Mouse (Mus musculus) CH12F3 (cell line): ENCODE results near the gene Hjurp.

Source experiments
- in situ Hi-C: fragments of 300-500 bp; cut with MboI; formaldehyde crosslinking; loops from 2 replicates; pipeline ENCODE4 v1.14.3; 2020; ENCODE audit warnings: low sequenced_read_pairs

Gene Hjurp

DNA sequence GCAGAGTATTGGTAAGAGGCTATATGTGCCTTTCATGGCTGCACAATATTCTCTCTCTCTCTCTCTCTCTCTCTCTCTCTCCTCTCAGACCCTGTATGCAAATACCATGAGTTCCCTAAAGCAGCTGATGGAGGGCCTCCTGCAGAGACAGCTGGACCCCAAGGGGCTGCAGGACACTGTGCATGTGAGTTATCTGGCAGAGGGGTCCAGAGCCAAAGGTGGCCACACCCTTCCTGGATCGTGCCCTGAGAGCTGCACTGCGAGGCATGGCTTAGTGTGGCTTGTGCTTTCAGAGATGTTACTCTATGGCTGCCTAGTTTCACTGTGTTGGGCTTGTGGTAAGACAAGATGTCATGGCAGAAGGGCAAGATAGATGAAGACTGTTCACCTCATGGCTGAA is 29.8 kb downstream of the Hjurp start:
- in situ Hi-C loops = no loop called here

DNA sequence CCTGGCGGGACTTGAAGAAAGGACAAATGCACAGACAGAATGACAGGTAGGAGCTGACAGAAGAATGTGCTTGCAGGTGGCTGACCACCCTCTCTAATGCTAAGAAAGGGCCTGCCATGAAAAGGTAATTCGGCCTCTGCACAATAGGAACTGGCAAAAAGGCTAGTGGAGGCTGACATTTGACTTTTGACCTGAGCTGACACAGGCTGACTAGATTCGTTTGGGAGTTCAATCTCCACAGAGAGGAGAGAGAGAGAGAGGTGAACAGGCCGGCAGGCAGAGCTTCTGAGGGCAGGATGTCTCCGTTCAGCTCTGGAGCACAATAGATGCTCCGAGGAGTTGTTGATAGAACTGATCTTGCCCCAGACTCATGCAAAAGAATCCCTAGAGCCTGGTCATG is 31.0 kb downstream of the Hjurp start:
- in situ Hi-C loops = no loop called here

DNA sequence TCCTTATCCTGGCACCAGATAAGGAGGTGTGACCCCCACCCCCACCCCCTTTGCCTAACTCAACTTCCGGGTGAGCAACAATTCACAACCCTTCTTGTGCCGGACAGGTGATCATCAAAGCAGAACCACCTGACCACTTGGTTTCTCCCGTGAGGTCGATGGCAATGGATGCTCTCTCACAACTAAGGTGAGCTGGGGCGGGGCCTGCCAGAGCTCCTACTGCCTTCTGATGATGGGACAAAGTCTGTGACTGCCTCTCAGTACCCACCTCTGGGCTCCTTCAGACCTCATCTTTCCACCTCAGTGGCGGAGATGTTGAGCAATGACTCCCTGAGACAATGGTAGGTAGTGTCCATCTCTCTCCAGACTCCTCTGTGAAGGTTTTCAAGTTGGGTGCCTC is 31.6 kb downstream of the Hjurp start:
- in situ Hi-C loops = no loop called here

DNA sequence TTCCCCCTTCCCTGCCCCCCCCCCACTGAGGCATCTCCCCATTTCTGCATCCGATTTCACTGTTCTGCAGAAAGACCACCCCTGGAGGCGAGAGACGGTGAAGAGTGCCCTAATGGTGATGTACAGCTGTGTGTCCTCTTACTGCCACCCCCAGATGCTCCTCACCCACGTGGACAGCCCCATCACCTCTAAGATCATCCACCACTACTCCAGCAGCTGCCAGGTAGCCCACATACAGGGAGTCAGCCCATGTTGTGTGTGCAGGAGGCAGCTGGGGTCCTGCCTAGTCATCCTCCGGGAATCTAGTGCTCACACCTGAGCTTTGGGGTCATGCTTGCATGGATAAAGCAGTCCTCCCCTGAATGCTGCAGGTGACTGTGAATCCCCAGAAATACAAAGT is 33.6 kb downstream of the Hjurp start:
- in situ Hi-C loops = no loop called here

DNA sequence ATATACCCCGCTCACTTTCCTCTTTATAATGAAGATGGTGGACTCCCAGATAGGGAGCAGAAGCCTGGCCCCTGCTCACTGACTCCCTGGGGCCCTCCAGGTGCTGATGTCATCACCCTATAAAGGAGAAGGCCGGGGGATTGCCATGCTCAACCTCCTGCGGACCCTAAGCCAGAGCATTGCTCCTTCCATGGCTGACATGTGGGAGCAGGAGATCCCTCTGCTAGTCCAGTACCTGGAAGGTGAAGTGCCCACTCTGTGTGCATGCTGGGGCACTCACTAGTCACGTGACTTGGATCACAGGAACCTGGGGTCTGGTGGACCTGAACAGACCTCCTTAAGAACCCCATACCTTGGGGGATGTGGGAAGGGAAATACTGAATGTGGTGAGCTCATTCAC is 36.9 kb downstream of the Hjurp start:
- in situ Hi-C loops = no loop called here

DNA sequence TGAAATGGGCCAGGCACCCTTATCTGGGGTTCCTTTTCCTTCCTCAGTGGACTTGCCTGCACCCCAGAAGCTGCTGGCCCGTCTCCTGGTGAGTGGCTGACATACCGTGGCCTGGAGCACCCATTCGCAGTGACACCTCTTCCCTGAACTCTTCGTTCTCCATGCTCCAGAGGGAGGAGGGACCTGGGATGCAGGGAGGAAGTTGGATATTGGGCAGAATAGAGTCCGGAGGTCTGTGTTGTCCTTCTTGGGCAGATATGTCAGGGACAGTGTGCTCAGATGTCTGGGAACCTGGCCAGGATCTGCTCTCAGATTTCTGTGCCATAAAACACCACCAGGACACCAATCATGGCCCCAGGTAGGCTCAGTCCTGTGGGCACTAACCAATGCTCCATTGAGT is 37.4 kb downstream of the Hjurp start:
- in situ Hi-C loops = no loop called here

DNA sequence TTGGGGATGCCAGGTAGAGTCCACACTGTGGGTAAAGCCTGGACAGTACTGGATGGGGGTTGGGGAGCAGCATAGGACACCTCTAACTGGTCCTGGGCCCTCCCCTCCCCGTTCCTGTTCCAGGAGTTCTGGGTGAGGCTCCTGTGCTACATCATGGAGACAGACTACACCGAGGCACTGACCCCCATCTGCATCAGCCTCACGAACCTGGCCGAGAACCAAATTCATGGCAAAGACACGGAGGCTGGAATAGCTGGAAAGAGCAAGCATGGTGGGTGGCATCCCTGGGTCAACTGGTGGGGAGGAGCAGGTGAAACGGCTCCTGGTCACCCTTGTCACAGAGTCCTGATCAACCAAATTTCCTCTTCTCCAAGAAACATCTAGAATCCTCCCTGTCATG is 38.7 kb downstream of the Hjurp start:
- in situ Hi-C loops = no loop called here

DNA sequence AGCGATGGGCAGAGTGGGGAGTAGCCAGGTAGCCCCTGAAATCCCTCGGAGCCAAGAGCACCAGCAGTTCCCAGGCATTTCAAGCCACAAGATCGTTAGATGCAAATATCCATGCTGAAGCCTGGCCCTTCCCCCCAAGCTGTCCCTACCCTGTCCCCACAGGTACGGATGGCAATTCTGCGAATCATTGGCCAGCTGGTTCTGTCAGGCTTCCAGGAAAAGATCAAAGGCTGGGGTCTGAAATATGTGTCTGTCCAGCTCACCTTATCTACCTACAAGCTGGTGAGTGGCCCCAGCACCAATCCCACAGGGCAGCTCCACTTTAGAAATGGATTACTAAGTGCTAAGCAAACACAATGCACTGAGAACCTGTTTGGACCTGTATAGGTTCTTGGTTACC is 40.1 kb downstream of the Hjurp start:
- in situ Hi-C loops = no loop called here

DNA sequence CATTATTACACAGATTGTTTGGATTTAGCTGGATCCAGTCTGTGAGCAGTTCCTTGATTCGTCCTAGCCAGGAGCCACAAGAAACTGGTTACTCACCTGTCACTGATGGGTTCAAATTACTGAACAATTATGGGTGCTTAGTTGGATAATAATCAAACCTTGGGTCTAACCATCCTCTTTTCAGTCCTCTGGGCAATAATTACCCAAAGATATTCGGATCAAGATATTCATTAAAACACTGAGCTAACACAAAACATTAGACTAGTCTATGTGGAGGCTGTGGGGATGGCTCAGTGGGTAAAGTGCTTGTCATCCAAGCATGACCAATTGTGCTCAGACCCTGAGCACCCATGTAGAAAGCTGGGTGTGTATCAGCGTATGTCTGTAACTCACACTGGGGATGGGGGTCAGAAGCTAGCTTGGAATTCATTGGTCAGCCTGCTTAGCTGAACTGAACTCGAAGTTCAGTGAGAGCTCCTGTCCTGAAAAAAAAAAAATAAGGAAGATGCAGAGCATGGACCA is 41.5 kb downstream of the Hjurp start:
- in situ Hi-C loops = no loop called here

DNA sequence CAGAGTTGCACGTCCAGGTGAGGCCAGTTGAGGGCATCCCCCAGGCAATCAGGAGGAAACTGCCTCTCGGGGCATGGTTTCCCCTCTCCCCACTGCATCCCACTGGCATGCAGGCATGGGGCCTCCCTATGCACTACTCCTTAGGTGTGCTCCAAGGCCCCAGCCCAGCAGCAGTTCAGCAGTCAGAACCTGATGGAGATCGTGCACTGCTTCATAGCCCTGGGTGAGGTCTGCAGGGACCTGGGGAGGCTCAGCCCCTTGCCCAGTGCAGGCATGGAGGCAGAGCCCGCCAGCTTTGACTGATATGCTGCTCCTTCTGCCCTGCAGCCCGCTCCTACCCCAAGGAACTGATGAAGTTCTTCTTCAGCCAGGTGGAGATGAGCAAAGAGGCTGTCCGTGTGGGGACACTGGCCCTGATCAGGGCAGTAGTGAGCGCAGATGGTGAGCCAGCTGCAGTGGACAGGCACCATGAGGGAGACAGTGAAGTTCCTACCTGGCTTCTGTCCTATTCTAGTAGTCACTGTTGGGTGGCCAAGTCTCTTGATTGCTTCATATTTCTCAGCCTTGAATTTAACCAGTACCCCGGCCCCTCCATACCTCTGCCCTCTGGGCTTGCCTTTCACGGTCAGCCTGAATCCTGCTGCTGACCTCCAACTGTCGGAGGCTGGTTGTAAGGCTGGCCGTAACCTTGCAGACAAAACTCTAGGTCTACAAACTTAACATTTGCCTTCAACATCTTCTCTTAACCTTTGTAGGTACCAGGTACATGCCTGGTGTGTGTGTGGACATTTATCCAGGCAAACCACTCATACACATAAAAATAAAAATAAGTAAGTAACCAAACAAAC is 42.2 kb downstream of the Hjurp start:
- in situ Hi-C loops = no loop called here

DNA sequence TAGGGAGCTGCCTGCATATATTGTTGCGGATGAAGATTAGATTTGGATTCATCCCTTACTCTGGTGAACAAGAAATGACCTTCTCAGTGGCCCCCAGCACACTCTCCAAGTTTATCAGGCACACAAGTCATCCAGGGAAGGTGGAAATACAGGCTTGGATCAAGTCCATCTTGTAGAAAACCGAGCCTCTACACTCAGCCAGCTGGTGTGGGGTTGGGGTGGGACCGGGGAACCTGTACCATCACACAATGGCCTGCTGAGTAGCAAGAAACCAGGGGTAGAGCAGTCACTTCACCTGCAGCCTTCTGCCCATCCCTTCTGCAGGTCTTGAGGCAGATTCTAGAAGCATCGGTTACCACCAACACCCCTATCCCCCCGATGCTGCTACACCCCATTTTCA is 42.8 kb downstream of the Hjurp start:
- in situ Hi-C loops = no loop called here

DNA sequence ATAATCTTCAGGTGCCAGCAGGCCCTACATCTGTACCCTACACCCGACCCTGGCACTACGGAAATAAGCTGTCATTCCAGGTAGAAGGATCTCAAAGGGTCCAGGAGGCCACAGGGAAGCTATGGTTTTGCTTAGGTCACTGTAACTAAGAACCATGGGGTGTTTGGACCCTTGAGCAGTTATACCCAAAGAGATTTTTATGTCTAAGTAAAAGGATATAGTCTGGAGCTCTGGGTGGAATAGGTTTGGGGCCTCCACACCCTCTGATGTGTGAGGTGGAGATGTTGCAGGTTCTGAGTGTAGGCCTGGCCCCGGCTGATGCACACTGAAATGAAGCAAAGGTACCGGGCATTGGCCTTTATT is 43.2 kb downstream of the Hjurp start:
- in situ Hi-C loops = no loop called here

DNA sequence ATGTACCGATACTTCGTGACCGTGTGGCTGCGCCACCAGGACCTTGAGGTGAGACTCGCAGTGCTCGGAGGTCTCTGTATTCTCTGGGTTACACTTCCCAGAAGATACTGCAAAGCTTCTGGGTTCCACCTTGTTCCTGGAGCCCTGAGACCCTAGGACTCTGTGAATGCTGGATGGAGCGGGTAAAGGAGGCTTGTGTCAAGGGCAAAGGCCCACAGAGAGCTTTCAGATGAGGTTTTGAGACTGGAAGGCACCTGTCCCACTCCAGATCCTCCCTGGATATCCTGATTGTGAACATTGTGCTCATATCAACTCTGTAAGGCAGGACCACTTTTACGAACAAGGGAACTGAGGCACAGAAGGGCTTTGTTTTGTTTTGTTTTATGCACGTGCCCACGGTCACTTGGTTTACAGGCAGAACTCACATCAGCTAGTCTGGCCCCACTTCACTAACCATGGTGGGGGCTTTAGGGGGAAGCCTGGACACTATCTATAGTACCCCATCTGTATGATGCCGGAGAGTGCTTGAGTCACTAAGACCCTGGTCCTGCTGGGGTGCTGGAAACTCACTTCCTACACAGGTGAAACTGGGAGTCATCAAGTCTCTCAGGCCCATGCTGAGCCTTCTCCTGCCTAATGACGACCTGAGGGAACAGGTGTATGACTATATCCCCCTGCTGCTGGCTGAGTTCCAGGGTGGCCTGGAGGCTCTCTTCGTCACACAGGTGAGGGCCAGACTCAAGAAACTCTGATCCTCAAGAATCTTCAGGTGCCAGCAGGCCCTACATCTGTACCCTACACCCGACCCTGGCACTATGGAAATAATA is 43.8 kb downstream of the Hjurp start:
- in situ Hi-C loops = no loop called here

DNA sequence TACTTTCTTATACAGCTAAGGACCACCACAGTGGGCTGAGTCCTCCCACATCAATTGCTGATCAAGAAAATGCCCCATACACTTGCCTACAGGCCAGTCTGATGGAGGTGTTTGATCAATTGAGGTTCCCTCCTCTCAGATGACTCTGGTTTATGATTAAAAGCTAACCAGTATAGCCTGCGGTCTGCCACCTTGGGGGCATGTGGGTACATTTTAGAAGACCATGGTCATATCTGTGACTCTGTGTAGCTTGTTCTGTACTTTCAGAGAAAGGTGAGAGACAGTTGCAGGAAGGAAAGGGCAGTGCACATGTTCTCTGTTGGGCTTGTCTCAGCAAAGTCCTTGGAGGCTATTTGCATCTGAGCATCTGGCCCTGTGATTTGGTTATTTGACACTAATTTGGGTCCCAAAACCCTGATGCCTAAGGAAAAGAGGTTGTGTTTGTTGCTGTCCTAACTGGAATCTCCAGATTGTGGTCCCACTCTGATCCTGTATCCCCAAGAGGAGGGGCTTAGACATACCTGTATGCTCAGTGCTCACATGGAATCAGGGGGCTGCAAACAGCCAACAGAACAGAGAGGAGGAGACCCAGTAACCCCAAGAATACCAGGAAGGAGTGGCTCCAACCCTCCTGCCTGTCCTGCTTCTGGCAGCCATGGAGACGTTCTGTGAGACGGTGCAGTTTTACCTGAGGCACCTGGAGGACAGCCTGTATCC is 44.6 kb downstream of the Hjurp start:
- in situ Hi-C loops = no loop called here

DNA sequence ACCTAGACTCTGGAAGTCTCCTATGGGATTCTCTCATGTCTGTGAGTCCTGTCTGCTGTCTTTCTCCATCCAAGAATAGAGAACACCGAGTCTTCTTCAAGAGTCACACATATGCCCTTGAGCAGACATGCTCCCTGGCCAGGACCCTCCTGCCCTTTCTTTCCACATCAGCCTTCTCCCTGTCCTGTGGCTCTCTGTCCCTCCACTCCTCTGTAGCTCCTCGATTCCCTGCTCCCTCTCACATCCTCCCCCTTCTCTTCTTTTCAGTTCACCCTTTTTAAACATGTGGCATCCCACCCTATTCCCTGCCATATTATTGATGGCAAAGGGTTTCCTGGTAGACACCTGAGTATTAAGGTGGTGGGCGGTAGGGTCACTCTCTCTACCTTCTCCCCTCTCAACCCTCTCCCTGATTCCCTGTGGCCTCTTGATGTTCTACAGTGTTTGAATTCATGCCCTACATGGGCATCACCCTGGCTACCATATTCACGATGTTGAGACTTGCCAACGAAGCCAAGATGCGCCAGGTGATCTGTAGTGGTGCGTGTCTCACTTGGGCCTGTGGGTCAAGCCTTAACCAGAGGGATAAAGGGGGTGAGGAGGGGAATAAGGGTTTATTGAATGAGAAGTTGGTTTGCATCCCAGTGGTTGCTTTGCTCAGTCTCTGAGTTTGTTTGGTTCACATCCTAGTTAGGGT is 45.5 kb downstream of the Hjurp start:
- in situ Hi-C loops = no loop called here

DNA sequence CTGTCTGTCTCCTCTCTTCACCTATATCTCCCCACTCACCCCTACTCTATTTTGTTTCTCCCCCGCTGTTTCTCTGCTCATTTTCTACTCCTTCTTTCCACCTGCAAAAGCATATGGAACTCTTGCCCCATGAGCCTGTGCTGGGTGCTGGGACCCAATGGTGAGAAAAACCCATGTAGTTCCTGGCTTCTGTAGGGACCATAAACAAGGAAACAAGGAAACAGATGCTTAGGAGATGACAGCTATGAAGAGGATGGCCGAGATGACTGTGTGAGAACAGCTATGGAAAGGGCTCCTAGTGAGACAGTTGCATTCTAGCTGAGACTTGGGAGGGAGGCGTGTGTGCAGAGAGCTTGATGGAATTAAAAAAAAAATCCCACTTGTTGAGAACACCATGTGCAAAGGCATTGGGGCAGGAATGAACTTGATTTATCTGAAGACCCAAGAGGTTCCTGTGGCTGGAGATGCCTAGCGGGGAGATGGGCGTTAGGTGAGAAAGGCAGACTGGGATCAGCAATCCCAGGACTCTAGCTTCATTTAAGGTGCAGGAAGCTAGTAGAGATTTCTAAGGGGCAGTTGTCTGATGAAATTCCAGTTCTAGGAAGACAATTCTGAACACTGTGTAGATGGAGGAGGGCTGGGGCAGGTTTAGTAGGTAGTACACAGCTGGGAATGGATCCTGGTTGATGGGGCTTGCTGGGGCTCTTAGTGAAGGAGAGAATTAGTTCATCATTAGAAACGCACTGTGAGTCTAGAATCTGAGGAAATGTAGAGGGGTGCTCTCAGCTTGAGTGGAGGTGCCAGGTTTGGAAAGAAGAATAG is 46.2 kb downstream of the Hjurp start:
- in situ Hi-C loops = no loop called here

DNA sequence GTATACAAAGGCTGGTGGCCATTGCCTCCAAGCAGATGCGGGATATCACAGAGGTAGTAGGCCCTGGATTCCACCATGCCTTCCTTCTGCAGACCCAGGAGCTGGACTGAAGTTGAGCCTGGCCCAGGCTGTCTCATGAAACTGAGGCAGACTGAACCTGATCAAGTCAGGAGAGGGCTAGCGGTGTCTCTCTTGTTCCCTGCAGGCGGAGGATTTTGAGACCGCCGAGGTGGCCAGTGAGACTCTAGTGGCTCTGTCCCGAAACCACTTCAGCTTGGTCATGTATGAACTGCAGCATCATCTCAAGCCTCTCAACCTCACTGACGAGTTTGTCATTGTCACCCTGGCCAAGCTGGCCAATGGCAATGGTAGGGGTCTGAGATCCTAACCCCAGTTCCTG is 47.0 kb downstream of the Hjurp start:
- in situ Hi-C loops = no loop called here

DNA sequence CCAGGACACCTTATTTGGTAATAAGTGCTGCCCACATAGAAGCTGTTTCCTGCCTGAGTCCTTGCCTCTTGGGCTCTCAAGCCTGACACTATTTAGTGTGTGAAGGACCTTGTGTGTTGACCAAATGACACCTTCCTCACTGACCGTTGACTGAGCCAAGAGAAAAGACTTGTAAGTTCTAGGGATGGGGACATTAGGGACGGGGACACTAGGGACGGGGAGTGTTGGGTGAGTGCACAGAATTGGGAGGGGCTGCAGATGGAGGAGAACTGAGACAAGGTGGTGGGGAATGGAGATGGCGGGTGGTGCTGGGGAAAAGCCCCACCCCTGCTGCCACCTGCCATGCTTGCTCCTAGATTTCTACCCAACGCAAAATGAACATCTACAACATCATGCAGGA is 47.4 kb downstream of the Hjurp start:
- in situ Hi-C loops = no loop called here

DNA sequence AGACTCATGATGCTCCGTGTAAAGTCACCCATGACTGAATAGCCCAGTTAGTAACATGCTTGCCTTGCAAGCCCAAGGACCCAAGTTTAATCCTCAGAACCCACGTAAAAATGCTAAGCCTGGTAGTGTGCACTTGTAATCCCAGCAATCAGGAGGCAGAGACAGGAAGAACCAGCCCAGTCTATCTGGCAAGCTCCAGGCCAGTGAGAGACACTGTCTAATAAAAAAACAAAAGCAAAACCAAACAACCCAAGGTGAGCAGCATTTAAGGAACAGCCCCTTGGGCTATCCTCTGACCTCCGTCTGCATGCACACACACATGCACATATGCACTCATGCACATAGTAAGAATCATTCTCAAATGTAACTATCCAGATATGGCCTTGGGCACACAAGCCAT is 47.9 kb downstream of the Hjurp start:
- in situ Hi-C loops = no loop called here

DNA sequence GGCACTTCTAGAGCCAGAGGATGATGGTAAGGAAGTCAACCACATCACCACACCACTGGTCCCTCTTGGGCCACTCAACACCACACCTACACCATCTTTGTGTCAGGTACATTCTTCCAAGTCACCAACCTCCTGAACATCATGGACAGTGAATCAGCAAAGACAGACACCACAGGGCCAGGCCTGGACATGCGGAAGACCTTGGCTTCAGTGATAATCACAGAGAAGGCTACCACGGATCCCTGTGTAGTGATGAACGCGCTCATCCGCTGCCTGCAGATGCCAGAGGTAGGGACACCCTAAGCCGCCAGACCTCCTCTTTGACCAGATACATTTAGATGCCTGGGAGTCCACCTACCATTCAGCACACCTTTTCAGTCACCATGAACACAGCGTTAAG is 49.3 kb downstream of the Hjurp start:
- in situ Hi-C loops = no loop called here
